Mouse (Mus musculus) left cerebral cortex, postnatal 14 days (tissue): Measurements from ENCODE around the gene Csmd2. TPM values are rescaled to one million over a fixed set of nuclear protein-coding genes. Genes with fewer than 3 reads are reported as not detected.

Source experiments
- DNase-seq, 2 experiments: peaks; one replicate each; pipeline ENCODE4 v3.0.0; 2021 to 2022; ENCODE audit warnings: low spot score in 2 of 2, mixed read lengths in 1 of 2
- intact Hi-C: fragments of 180-260 bp; cut with DNase I; formaldehyde crosslinking; loops from one replicate; pipeline ENCODE4 v1.15.1; 2025
- total RNA-seq, 2 experiments: library from RNA; stranded (reverse); gene quantifications; 2 replicates each; pipeline ENCODE4 v1.2.3; 2021

Gene Csmd2
- total RNA-seq, 2 experiments from 2014 or later = 56.9 to 61.3 TPM

GRCm38 (mm10) chr4:128217991-128218595 lies 230.4 kb downstream of the Csmd2 start:
- intact Hi-C loops = no loop called here
- peak in 1 of 2 experiments; percentile 26 for DNase-seq

DNA sequence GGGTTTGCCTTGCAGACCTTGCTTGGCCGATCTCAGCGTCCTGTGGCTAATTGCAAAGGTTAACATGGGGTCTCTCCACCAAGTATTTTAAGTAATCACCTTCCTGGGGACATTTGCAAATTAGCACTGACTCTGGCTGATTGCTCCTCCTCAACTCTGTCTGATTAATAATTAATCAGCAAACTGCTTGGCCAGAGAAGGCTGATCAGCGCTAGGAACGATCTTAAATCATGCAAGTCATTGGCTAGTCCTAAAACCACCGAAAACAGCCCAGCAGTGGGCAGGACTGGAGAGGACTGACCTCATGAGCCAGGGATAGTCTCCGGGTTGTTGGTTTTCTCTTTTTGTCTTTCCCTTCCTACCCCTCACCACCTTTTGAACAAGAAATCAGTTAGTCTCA lies 236.8 kb downstream of the Csmd2 start:
- intact Hi-C loops = no loop called here
- DNase-seq = no peak

- intact Hi-C loops = no loop called here
- no peak for DNase-seq
Measured at GRCm38 (mm10) chr4:128227377-128228316, 240.0 kb downstream of the Csmd2 start.

DNA sequence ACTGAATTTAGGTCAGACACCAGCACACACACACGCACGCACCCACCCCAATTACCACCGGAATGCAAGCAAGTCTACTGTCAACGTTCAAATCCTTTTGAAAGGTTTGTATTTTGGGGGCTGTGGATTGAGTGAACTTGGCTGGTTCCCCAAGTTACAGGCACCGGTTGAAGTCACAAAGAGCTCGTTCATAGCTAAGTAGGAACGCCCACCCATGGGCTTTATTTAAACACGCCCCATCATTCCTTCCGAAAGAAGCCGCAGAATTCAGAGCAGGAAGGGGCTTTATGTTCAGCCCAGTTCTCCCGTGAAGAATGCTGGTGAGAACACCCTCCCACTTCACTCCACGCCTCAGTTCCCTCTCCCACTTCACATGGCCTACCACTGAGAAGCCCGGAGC lies 245.8 kb downstream of the Csmd2 start:
- DNase-seq = peak; percentile 47 to 60
- intact Hi-C loops = no loop called here

DNA sequence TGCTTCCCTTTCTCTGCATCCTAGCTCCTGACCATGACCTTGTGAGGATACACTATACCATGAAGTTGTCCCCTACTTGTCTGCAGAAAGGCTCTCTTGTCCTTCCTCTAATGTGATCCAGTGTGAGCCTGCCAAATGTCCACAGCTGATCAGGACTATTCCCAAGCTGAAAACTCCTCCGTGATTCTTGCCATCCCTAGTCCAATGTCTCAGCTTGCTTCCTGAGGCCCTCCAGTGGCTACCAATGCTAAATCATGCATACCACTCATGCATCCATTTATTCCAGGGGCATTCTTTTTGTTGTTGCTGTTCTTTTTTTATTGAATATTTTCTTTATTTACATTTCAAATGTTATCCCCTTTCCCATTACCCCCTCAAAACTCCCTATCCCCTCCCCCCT lies 251.5 kb downstream of the Csmd2 start:
- intact Hi-C loops = no loop called here
- DNase-seq = peak in 1 of 2 experiments; percentile 48

- DNase-seq = no peak
- intact Hi-C loops = loop anchor here (5.0 kb wide), 1 partner anchor 254 kb away; the partner anchor contains the start of gene Csmd2
Measured at GRCm38 (mm10) chr4:128241075-128241853, 253.6 kb downstream of the Csmd2 start.

DNA sequence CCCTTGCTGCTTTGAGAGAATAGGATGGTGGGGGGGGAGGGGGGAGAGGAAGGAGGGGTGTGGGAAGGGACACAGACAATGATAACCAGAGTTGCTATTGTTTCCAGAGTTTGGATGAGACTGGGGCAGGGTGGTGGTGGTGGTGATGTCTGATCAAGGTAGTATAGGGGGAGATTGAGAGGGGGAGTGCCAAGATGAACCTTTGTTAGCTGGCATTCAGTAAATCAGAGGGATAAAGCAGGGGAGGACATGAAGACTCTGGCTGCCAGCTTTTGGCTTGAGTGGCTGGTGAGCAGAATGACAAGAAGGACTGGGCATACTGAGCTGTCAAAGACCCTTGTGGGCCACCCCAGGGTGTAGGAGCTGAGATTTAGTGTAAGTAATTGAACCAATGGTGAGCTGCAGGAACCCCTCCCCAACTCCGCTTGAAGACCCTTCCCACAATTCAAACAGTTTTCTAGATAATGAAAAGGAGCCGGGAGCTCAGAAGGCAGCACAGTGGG lies 254.2 kb downstream of the Csmd2 start:
- intact Hi-C loops = loop anchor here (5.0 kb wide), 1 partner anchor 255 kb away; the partner anchor contains the start of gene Csmd2
- DNase-seq = no peak

- intact Hi-C loops = no loop called here
Measured at GRCm38 (mm10) chr4:128245201-128245600, 257.5 kb downstream of the Csmd2 start.

GRCm38 (mm10) chr4:128248676-128249075 lies 261.0 kb downstream of the Csmd2 start:
- DNase-seq = no peak
- intact Hi-C loops = no loop called here

More at GRCm38 (mm10) chr4:128245201-128245600, 257.5 kb downstream of the Csmd2 start:
- DNase-seq = no peak

DNA sequence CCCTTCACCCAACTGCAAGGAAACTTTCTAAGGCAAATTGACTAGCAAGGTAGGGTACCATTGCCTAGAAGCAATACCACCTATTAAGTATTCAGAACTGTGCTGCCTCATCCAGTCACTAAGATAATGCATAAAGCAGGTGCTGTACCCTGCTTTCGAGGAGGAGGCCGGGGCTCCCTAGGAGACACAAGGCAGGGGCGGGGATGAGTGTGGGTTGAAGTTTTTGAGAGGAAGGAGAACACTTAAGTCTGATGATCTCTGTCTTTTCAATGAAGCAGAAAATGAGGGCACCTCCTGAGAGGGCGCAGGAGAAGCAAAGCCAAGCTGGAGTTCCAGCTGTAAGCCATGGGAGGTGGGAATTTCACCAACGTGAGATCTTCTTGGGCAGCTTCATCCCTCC lies 271.6 kb downstream of the Csmd2 start:
- intact Hi-C loops = no loop called here
- peak in 1 of 2 experiments; percentile 30 for DNase-seq

GRCm38 (mm10) chr4:128260907-128261560 lies 273.4 kb downstream of the Csmd2 start, which contains the start of gene Hmgb4:
Gene Hmgb4 (minus strand): TSS chr4:128260957.
- DNase-seq = peak; percentile 43 to 56
- intact Hi-C loops = no loop called here

GRCm38 (mm10) chr4:128264491-128264890 lies 276.8 kb downstream of the Csmd2 start:
- intact Hi-C loops = no loop called here

DNA sequence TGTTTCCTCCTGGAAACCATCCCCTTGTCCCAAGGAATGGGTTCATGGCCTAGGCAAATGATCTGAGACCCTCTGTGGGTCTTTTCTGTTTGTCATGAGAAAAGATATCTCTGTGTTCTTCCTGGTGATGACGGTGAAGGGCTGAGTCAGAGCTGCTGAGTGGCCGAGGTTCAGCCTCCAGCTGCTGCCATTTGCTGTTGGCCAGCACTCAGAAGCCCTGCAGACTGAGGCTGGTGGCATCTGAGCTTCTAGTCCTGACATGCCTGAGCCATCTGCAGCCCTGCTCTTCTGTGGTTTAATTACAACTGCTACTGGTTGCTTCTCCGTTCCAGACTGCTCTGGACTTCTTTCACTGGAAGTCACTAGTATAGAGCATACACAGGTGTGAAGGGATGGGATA lies 277.7 kb downstream of the Csmd2 start:
- no peak for DNase-seq
- intact Hi-C loops = no loop called here

More at GRCm38 (mm10) chr4:128264491-128264890, 276.8 kb downstream of the Csmd2 start:
- DNase-seq = no peak

DNA sequence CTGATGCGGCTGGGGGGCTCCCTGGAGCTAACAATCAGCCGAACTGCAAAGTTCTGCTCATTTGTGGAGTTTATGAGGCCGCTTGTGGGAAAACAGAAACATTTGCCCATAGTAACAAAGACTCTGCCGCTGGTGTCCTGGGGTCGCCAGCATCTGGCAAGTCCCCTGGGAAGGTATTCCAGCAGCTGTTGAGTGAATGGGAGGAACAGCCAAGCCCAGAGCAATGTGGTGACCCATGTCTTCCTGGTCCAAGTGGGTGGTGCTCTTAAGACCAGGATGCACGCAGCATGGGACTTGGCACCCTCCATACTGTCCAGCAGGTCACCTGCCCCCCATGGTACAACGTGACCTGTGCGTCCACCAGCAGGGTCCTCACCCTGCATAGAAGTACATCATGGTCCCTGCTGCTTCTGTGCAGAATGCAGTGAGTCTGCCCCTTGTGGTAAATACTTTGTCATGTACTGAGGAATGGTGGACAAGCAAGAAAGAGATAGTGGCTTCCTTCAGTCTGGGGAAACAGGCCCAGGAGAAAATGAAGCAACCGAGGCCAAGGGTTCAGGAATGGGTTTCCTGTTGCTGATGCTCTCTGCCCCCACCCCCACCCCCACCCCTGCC lies 281.7 kb downstream of the Csmd2 start:
- intact Hi-C loops = no loop called here
- DNase-seq = no peak

GRCm38 (mm10) chr4:128270177-128270576 lies 282.5 kb downstream of the Csmd2 start:
- intact Hi-C loops = no loop called here
- no peak for DNase-seq

- DNase-seq = peak in 1 of 2 experiments; percentile 30
- intact Hi-C loops = no loop called here
Measured at GRCm38 (mm10) chr4:128270931-128271330, 283.3 kb downstream of the Csmd2 start.

GRCm38 (mm10) chr4:128272501-128272900 lies 284.8 kb downstream of the Csmd2 start:
- intact Hi-C loops = no loop called here
- no peak for DNase-seq

DNA sequence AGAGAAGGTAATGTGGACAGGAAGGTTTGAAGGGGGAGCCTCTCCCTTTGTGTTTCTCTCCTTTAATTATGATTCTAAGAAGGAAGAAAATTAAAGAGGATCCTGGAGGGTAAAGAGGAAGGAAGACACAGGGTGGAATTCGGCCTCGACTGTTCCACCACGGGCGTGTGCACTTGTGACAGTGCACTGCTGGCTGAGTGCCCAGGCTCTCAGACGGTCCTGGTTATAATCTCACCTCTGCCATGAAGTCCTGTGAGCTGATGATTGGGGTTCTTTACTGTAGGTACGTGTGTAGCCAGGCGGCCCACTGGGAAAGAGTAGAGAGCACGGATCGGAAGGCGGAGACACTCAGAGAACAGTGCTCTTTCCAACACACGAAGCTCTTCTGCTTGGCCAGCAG lies 285.5 kb downstream of the Csmd2 start:
- intact Hi-C loops = no loop called here
- DNase-seq = no peak

- intact Hi-C loops = no loop called here
- DNase-seq = no peak
Measured at GRCm38 (mm10) chr4:128275116-128275515, 287.5 kb downstream of the Csmd2 start.
